Mouse (Mus musculus): ENCODE measurements at regions not wholly inside any gene's neighbourhood (a gene's known extent, or its start where the extent isn't known, plus 50 kb on each side); places are given as distances from the start of the nearest gene placed in this dataset.

GRCm38 (mm10) chr8:34442688-34443087, 331.2 kb upstream of the Gm10131 start:
- ATAC-seq (replicated peaks; ENCODE audit: insufficient number of reproducible peaks, low FRiP score, low TSS enrichment, poor library complexity, severe bottlenecking) = no peak

DNA sequence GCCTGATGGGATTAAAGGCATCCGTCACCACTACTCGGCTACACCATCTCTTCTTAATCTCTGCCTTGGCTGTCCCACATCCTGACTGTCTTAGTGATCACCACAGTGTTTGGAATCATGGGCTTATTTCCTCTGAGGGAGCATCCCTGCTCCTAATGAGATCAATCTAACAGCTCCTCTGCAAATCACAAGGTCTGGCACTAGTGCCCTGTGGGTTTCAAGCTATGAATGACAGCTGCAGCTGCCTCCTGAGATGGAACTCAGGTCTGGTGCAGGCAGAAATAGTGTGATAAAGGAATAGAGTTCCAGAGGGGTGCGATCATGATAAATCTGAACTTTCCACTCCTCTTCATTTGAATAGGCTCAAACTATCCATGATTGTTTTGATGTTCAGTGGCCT, 330.2 kb upstream of the Gm10131 start:
- no peak for ATAC-seq (replicated peaks; ENCODE audit: insufficient number of reproducible peaks, low FRiP score, low TSS enrichment, poor library complexity, severe bottlenecking)

DNA sequence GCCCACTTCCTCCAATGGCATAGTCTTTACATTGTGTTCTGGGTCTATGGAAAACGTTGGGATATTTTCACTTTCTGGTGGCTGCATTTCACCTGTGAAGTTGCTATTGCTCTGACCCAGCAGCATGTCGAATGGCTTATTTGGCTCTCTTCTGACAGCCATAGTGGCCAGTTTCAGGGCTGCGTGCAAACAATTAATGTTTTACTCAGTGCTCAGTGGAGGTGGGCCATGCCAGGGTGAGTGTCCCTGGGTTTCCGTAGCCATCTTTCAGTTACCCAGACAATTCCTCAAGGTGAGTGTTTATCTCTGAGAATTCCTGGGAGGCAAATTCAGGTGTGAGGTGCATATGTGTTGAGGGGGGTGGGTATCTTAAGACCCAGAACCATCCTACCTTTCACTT, 329.2 kb upstream of the Gm10131 start:
- no peak for ATAC-seq (replicated peaks; ENCODE audit: insufficient number of reproducible peaks, low FRiP score, low TSS enrichment, poor library complexity, severe bottlenecking)

DNA sequence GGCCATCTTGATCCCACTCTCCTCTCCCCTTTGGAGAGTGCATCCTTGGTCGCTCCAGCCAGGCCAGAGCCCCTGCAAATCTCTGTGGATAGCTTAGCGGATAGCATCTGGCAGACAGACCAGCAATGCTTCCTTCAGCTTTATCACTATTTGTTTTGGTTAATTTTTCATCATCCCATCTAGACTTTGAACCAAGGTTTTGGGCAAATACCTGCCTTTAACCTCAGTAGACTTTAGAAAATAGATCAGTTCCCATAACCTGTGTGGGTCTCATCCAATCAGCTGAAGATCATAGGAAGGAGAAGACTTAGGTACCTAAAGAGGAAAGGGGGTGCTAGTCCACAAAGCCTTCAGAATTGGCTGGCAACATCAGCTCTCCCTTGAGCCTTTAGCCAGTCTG, 327.2 kb upstream of the Gm10131 start:
- no peak for ATAC-seq (replicated peaks; ENCODE audit: insufficient number of reproducible peaks, low FRiP score, low TSS enrichment, poor library complexity, severe bottlenecking)

DNA sequence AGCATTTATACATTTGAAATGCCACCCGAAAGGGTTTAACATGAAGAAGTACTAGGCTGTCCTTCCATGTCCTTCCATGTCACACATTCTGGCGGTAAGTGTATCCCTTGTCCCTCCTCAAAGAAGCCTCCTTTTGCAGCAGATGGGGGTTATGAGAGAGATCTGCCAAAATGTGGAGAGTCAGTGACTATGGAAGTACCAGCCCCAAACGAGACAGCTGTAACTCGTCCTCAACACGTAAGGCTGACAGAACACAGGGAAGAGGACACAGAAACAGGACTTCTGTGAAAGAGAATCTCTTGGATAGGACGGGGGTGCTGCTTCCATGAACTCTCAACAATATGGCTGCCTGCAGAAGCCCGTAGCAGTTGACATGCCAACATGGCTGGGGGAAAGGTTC, 320.4 kb upstream of the Gm10131 start:
- ATAC-seq (replicated peaks; ENCODE audit: insufficient number of reproducible peaks, low FRiP score, low TSS enrichment, poor library complexity, severe bottlenecking) = no peak

- no peak for ATAC-seq (replicated peaks; ENCODE audit: insufficient number of reproducible peaks, low FRiP score, low TSS enrichment, poor library complexity, severe bottlenecking)
Observed at GRCm38 (mm10) chr8:34429231-34429630, 317.7 kb upstream of the Gm10131 start.

- no peak for ATAC-seq (replicated peaks; ENCODE audit: insufficient number of reproducible peaks, low FRiP score, low TSS enrichment, poor library complexity, severe bottlenecking)
Observed at GRCm38 (mm10) chr8:34401571-34401970, 290.0 kb upstream of the Gm10131 start.

DNA sequence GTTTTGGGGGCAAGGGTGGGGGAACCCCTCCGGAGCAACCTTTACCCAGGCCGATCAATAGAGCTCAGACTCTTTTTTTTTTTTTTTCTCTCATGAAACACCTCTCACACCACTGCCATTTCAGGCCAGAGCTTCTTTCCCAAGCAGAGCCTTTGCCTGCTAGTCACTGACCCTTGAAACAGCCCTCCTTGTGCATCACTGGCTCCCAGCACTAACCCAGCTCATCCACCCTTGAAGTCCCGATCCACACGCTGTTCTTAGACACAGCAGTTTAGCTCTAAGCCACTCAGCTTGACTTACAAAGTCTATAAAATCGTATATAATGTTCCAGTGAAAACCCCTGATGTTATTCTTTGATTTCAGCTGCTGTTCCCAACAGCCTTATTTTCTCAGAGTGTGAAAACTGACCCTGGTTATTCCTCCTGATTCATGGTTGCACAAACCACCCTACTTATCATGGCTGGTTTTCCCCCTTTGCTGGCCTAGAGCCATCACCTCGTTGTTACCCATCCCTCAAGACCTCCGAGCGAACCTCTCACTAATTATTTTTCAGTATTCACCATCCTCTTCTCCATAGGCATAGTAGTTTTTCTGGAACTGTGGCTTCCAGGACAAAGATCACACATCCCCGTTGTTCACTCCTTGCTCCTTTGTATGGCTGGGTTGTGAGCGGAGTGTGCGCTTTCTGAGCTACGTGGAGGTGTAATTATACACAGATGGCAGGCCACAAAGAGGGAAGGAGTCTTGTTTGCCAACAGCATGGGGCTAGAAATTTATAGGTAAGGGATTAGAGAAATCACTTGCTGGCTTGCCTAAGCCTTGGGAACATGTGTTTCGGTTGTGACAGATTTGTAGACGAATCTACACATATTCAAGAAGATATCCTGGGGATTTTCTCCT, 287.6 kb upstream of the Gm10131 start:
- ATAC-seq (replicated peaks; ENCODE audit: insufficient number of reproducible peaks, low FRiP score, low TSS enrichment, poor library complexity, severe bottlenecking) = no peak

GRCm38 (mm10) chr8:34397583-34398411, 286.3 kb upstream of the Gm10131 start:
- no peak for ATAC-seq (replicated peaks; ENCODE audit: insufficient number of reproducible peaks, low FRiP score, low TSS enrichment, poor library complexity, severe bottlenecking)

- ATAC-seq (replicated peaks; ENCODE audit: insufficient number of reproducible peaks, low FRiP score, low TSS enrichment, poor library complexity, severe bottlenecking) = no peak
Observed at GRCm38 (mm10) chr8:34397225-34397582, 285.7 kb upstream of the Gm10131 start.

DNA sequence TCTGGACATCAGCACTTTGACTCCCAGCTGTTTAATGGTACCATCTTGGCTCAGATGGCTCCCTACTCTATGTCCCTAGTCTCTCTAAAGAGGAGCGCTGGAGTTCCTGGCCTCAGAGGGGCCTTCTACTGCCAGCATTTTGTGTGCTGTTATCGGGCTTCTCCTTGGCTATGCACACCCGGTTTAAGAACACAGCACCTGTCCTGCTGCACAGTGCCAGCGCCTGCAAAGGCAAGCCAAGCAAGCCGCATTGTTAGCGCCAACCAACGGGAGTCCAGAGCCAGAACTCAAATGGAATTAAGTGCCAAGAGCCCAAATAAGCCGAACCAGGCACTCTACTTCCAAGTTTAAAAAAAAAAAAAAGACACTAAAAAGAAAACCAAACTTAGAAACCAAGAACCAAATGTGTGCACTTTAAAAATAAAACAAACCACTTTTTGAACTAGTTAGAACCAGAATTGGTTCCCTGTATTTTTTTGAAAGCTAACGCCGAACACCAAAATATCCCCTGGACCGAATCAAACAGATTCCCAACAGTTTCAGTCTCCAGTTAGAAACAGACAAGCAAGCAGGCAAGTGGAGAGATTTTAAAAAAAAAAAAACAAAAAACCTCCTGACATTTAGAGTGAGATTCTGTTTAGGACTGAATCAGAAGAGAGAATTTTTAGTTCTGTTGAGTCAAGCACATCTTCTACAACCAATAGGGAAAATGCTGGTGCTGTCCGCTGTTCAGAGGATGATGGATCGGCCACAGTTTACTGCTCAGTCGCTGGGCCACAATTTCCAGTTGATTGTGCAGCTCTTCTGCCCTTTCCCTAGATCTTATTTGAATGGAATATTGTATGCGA, 281.7 kb upstream of the Gm10131 start:
- ATAC-seq (replicated peaks; ENCODE audit: insufficient number of reproducible peaks, low FRiP score, low TSS enrichment, poor library complexity, severe bottlenecking) = no peak

- no peak for ATAC-seq (replicated peaks; ENCODE audit: insufficient number of reproducible peaks, low FRiP score, low TSS enrichment, poor library complexity, severe bottlenecking)
Observed at GRCm38 (mm10) chr8:34392208-34392980, 280.9 kb upstream of the Gm10131 start.

- no peak for ATAC-seq (replicated peaks; ENCODE audit: insufficient number of reproducible peaks, low FRiP score, low TSS enrichment, poor library complexity, severe bottlenecking)
Observed at GRCm38 (mm10) chr8:34385806-34386439, 274.4 kb upstream of the Gm10131 start.

DNA sequence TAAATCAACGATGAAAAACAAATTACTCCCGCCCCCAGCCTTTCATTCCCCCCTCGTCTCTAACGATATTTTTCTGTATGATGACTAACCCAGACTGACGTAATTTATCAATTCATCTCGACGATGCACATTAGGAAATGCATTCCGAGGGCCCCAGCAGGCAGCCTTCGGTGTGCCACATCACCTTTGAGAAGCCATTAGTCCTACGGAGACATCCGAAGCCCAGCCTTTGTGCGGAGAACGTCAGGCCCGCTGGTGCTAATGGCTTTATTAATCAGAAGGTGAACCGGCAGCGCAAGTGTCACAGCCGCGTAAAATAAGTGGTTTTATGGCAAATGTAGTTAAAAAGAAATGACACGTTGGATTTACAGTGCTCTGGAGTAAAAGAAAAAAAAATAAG, 269.1 kb upstream of the Gm10131 start:
- ATAC-seq (replicated peaks; ENCODE audit: insufficient number of reproducible peaks, low FRiP score, low TSS enrichment, poor library complexity, severe bottlenecking) = no peak

- no peak for ATAC-seq (replicated peaks; ENCODE audit: insufficient number of reproducible peaks, low FRiP score, low TSS enrichment, poor library complexity, severe bottlenecking)
Observed at GRCm38 (mm10) chr8:34377154-34377553, 265.6 kb upstream of the Gm10131 start.

DNA sequence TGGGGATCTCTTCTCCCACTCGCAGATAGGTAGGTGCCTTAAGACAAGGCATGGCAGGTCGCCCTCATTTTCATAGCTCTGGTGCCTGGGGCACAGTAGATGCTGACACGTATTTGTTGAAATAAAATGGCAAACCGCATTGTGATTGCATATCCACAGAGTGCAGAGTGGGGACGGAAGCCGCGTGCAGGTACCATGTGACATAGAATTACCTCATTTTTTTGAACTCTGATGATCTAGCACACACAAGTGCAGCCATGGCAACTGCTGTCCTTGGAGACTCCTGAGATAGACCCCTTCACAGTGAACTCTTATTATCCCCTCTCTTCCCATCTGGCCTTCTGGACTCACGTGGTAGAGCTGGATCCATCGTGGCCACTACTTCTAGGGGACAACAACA, 262.7 kb upstream of the Gm10131 start:
- ATAC-seq (replicated peaks; ENCODE audit: insufficient number of reproducible peaks, low FRiP score, low TSS enrichment, poor library complexity, severe bottlenecking) = no peak

DNA sequence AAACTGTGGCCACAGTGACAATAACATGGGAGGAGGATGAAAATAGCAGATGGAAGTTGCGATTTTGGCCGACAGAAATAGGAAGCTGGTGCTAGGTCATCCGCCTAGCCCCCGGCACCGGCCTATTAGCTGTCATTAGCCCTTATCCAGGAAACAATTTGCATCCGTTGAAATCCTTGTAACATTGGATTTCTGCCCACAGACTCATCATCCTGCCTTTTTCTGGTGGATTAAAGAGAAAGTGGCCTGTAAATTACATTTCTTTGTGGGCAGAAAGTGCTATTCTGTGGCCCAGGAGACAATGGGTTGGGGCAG, 261.1 kb upstream of the Gm10131 start:
- no peak for ATAC-seq (replicated peaks; ENCODE audit: insufficient number of reproducible peaks, low FRiP score, low TSS enrichment, poor library complexity, severe bottlenecking)

- ATAC-seq (replicated peaks; ENCODE audit: insufficient number of reproducible peaks, low FRiP score, low TSS enrichment, poor library complexity, severe bottlenecking) = no peak
Observed at GRCm38 (mm10) chr8:34371973-34372665, 260.6 kb upstream of the Gm10131 start.
